Mouse (Mus musculus) limb, embryonic 15.5 days (tissue): ENCODE results near the gene Gab3. TPM values are rescaled to one million over a fixed set of nuclear protein-coding genes. Genes with fewer than 3 reads are reported as not detected.
"Not testable (repeated sequence)": the region's sequence is repeated elsewhere in the genome, so short reads cannot be mapped to it uniquely, and the experiment has no call there.

Experiments used
- ATAC-seq: fragments of 200-750 bp; cut with Nextera tagmentation; 2 replicates; pipeline ENCODE4 v1.8.0; 2017; ENCODE audit warnings: low read depth, moderate TSS enrichment; ENCODE audit not compliant: insufficient number of reproducible peaks, low FRiP score, low TSS enrichment
- H3K27ac ChIP-seq: fragments of 300-500 bp; sonication (generic); 2 replicates; pipeline ENCODE4 v1.5.1; 2015; ENCODE audit warnings: moderate library complexity, mild to moderate bottlenecking, inconsistent platforms
- H3K27me3 ChIP-seq: fragments of 300-500 bp; sonication (generic); 2 replicates; pipeline ENCODE4 v1.6.1; 2015; ENCODE audit warnings: inconsistent platforms
- H3K36me3 ChIP-seq: fragments of 300-500 bp; sonication (generic); 2 replicates; pipeline ENCODE4 v1.6.1; 2015; ENCODE audit warnings: inconsistent platforms
- H3K4me1 ChIP-seq: fragments of 300-500 bp; sonication (generic); 2 replicates; pipeline ENCODE4 v1.6.1; 2015; ENCODE audit warnings: inconsistent platforms
- H3K4me2 ChIP-seq: fragments of 300-500 bp; sonication (generic); 2 replicates; pipeline ENCODE4 v1.6.1; 2015; ENCODE audit warnings: mild to moderate bottlenecking, inconsistent platforms
- H3K4me3 ChIP-seq: fragments of 300-500 bp; sonication (generic); 2 replicates; pipeline ENCODE4 v1.5.1; 2015; ENCODE audit warnings: mild to moderate bottlenecking, inconsistent platforms
- H3K9ac ChIP-seq: fragments of 300-500 bp; sonication (generic); 2 replicates; pipeline ENCODE4 v1.6.1; 2015; ENCODE audit warnings: inconsistent platforms
- H3K9me3 ChIP-seq: fragments of 300-500 bp; sonication (generic); 2 replicates; pipeline ENCODE4 v1.6.1; 2016; ENCODE audit warnings: inconsistent platforms
- WGBS: fragments of 180-500 bp; shearing (Covaris S2); methylation state at CpG from one replicate; pipeline ENCODE4 v1.1.7; 2015; 5-methylcytosine and 5-hydroxymethylcytosine counted together
- polyA plus RNA-seq: library from polyadenylated mRNA; unstranded; fragments of >200 nt; fragmentation: Nextera tagmentation; extraction: Ambion mirVana; gene quantifications from 2 replicates; pipeline ENCODE4 v1.2.1, GENCODE M21; 2015

Gene Gab3
- polyA plus RNA-seq, 1 experiment from 2014 or later, result 3.5 TPM

DNA sequence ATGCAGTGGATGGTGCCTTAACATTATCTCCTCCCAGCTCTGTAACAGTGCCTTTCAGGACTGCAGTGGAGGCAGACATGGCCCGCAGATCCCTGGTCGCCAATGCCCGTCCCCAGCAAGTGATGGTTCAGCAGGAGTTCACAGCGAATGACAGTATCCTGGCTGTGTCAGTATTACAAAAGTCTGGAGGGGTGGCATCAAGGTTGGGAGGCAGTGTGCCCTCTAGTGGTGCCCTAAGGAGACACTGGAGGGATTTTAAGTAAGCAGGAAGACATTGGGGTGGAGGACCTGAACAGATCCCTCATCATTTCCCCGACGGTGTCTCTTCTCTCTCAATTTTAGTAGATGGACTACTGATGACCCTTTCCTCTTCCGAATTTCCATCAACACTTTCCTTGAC lies 126.1 kb downstream of the Gab3 start:
- H3K4me3 ChIP-seq, H3K9me3 ChIP-seq, H3K27me3 ChIP-seq, H3K9ac ChIP-seq, H3K36me3 ChIP-seq, H3K4me2 ChIP-seq, H3K27ac ChIP-seq, H3K4me1 ChIP-seq, ATAC-seq: not testable (repeated sequence)
- WGBS, result 71% methylated on average over 7 of the region's 7 CpGs

Other genes starting within 250 kb of the Gab3 start
- gene Gm5936, start 248.3 kb downstream of the Gab3 start, polyA plus RNA-seq, result not detected in 2 replicates
- gene Dkc1, start 10.4 kb upstream of the Gab3 start, polyA plus RNA-seq, result 118 and 120 TPM in 2 replicates
- 52.6 and 57.0 TPM in 2 replicates for gene Mpp1, start 45.6 kb upstream of the Gab3 start, polyA plus RNA-seq
- not detected in 2 replicates for gene Smim9, start 78.3 kb upstream of the Gab3 start, polyA plus RNA-seq